Mouse (Mus musculus): ENCODE results near the gene Usp24. TPM values are rescaled to one million over a fixed set of nuclear protein-coding genes. Genes with fewer than 3 reads are reported as not detected.

Gene Usp24
- total RNA-seq, 2 experiments from 2014 or later: 80.2 to 87.0 TPM

GRCm38 (mm10) chr4:106467420-106468110 lies 151.6 kb downstream of the Usp24 start:
- no peak for ATAC-seq (replicated peaks; ENCODE audit: low FRiP score, low TSS enrichment, poor library complexity, severe bottlenecking)

DNA sequence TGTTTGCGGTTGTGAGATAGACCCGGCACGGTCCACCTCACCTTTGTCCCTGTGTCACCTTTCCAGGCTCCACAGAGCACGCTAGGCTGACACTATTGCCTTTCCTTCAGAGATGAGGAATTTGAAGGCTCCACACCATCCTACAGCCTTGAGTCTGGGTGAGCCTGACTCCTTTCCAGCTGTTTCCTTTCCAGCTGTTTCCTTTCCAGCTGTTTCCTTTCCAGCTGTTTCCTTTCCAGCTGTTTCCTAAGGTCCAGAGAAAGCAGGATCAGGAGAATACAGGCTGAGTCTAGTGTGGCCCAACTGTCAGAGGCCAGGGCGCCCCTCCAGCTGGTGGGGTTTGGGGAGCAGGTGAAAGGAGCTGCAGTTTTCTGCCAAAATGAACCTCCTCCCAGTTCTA lies 154.9 kb downstream of the Usp24 start:
- ATAC-seq (replicated peaks; ENCODE audit: low FRiP score, low TSS enrichment, poor library complexity, severe bottlenecking): no peak

DNA sequence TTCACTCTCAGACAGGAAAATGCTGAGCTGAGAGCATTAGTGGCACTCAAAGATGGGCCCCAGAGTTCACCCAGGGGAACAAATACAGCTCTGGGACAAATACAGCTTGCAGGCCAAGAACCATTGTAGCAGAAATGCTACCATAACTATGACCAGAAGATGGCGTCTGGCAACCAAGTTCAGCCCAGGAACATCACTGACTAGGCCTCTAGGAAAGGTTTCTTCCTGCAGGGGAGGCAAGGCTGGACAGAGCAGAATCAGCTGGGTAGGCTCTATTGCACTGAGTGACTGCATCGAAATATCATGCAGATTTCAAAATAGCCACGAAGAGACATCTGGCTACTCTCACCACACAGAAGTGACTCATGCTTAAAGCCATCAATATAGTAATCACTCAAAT lies 156.3 kb downstream of the Usp24 start:
- peak; percentile 52; the same call in 1 of the 2 replicates for ATAC-seq (replicated peaks; ENCODE audit: low FRiP score, low TSS enrichment, poor library complexity, severe bottlenecking)

- ATAC-seq (replicated peaks; ENCODE audit: low FRiP score, low TSS enrichment, poor library complexity, severe bottlenecking): peak; percentile 77
Observed at GRCm38 (mm10) chr4:106474241-106474640, 158.2 kb downstream of the Usp24 start.

DNA sequence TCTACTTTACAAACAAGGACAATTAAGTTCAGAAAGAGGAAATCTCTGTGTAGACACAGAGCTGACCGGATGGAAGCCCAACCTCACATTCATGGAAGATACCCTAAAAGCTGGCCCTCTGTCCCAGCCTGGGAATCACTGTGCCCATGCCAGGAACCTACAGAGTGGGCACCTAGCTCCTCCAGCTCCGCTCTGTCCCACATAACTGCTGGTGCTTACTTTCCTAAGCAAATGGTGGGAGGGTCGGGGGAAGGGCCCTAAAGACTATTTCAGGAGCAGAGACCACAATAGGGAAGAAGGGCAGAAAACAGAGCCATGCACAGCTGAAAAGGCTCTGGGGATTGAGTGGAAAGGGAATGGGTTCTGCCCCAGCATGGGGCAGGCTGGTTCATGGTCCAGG lies 164.5 kb downstream of the Usp24 start:
- ATAC-seq (replicated peaks; ENCODE audit: low FRiP score, low TSS enrichment, poor library complexity, severe bottlenecking): no peak

- ATAC-seq (replicated peaks; ENCODE audit: low FRiP score, low TSS enrichment, poor library complexity, severe bottlenecking): no peak
Observed at GRCm38 (mm10) chr4:106483215-106483727, 167.3 kb downstream of the Usp24 start.

- ATAC-seq (replicated peaks; ENCODE audit: low FRiP score, low TSS enrichment, poor library complexity, severe bottlenecking): no peak
Observed at GRCm38 (mm10) chr4:106483831-106484230, 167.8 kb downstream of the Usp24 start.

- no peak for ATAC-seq (replicated peaks; ENCODE audit: low FRiP score, low TSS enrichment, poor library complexity, severe bottlenecking)
Observed at GRCm38 (mm10) chr4:106490620-106491019, 174.6 kb downstream of the Usp24 start.

Other genes with a start within 250 kb of the Usp24 start
- not detected in 2 replicates for gene Pcsk9, start 148.1 kb downstream of the Usp24 start, total RNA-seq (2014; fragmentation: Nextera tagmentation)
- gene Pcsk9, start 148.1 kb downstream of the Usp24 start, total RNA-seq (2017): not detected in 2 replicates
- gene Bsnd, start 176.1 kb downstream of the Usp24 start, total RNA-seq (2014; fragmentation: Nextera tagmentation): not detected in 2 replicates
- gene Bsnd, start 176.1 kb downstream of the Usp24 start, total RNA-seq (2017): not detected in 2 replicates
- gene Dhcr24, start 244.8 kb downstream of the Usp24 start, total RNA-seq (2014; fragmentation: Nextera tagmentation): 27.7 and 27.8 TPM in 2 replicates
- 9.4 and 11.2 TPM in 2 replicates for gene Dhcr24, start 244.8 kb downstream of the Usp24 start, total RNA-seq (2017)

Measured in megakaryocyte-erythroid progenitor cell, adult 5-6 weeks (primary cell).